ENCODE assay signal across 10 mouse cellular contexts in the genomic region with DNA sequence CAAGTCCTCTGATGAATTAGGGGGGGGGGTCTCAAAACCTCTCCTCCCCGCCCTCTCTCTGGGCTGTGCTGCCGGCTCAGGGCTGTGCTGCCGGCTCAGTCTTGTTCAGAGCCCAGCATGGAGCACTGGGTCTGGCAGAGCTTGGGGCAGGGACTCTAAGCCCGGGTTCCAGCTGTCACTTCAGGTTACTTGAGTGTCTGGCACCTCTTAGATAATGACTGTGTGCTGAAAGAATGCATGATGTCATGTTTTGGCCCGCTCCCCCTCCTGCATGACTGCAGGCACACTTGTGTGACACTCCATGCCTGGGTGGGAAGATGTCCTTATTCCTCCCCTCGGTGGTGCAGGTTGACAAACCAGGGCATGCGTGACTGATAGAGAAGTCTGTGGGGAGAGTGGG. TPM values are rescaled to one million over a fixed set of nuclear protein-coding genes. Genes with fewer than 3 reads are reported as not detected.
DNase-seq lines count a peak whose midpoint lies in the region; ATAC-seq lines count a peak whose summit lies in the region.
"Had no signal": no experiment of that assay in that cellular context is flagged by ENCODE, and none has a peak within 500 bp of the region (broad histone marks: within the 10 kb centered on the region; RNA-seq: fewer than 3 reads in every experiment).

No protein-coding gene starts in this region.

- H3K9me3 ChIP-seq in forebrain, embryonic 13.5 days (replicated peaks) = no peaks in the 10 kb centered on the region
- no peaks in the 10 kb centered on the region for H3K9me3 ChIP-seq in forebrain, embryonic 11.5 days (ENCODE audit: control insufficient read depth, low read length)
- no peaks in the 10 kb centered on the region for H3K9me3 ChIP-seq in midbrain, embryonic 14.5 days (ENCODE audit: control insufficient read depth, low read length)
- H3K9me3 ChIP-seq: liver, embryonic 13.5 days had no signal

- H3K36me3 ChIP-seq in forebrain, embryonic 13.5 days (ENCODE audit: poor library complexity, severe bottlenecking) = peaks cover 40% of the 10 kb centered on the region
- no peaks in the 10 kb centered on the region for H3K36me3 ChIP-seq in forebrain, embryonic 11.5 days (ENCODE audit: control insufficient read depth, insufficient read depth, low read length)
- H3K36me3 ChIP-seq in midbrain, embryonic 14.5 days (ENCODE audit: control insufficient read depth, insufficient read depth, low read length) = peaks cover 37% of the 10 kb centered on the region
- H3K36me3 ChIP-seq: liver, embryonic 13.5 days had no signal

- 33% methylated on average over 7 of the region's 7 CpGs for WGBS in forebrain, embryonic 13.5 days
- WGBS in forebrain, embryonic 11.5 days = 52% methylated on average over 7 of the region's 7 CpGs
- WGBS in midbrain, embryonic 14.5 days = 18% methylated on average over 7 of the region's 7 CpGs

- peak overlapping the region; percentile 85 for H3K4me2 ChIP-seq in forebrain, embryonic 13.5 days
- no peak overlapping the region for H3K4me2 ChIP-seq in forebrain, embryonic 11.5 days (ENCODE audit: low read depth, low read length, severe bottlenecking)
- H3K4me2 ChIP-seq in midbrain, embryonic 14.5 days (ENCODE audit: low read length) = peak overlapping the region; percentile 89
- H3K4me2 ChIP-seq: liver, embryonic 13.5 days had no signal

- peak overlapping the region; percentile 80 for H3K4me3 ChIP-seq in forebrain, embryonic 13.5 days
- no peak overlapping the region for H3K4me3 ChIP-seq in forebrain, embryonic 11.5 days (ENCODE audit: low read depth, low read length)
- H3K4me3 ChIP-seq in midbrain, embryonic 14.5 days (replicated peaks; ENCODE audit: low read depth, low read length) = peak overlapping the region; percentile 15; the same call in 1 of the 2 replicates
- H3K4me3 ChIP-seq: liver, embryonic 13.5 days had no signal

- no peak for DNase-seq in forebrain, embryonic 11.5 days (ENCODE audit: low spot score)
- DNase-seq in cerebellum, adult 9-11 months = peak; percentile 52
- peak; percentile 60 for DNase-seq in heart, postnatal 4 days
- peak; percentile 61 for DNase-seq in midbrain, embryonic 14.5 days
- no peak for DNase-seq in ovary, postnatal 36 days (ENCODE audit: low spot score)
- DNase-seq in urinary bladder, adult 2 months (ENCODE audit: low spot score) = no peak
- DNase-seq: liver, embryonic 13.5 days; thymus, adult 2 months had no signal

- peak; percentile 69 for ATAC-seq in forebrain, embryonic 13.5 days
- no peak; the same call in 1 of the 2 replicates for ATAC-seq in forebrain, embryonic 11.5 days (replicated peaks; ENCODE audit: low FRiP score)
- ATAC-seq in midbrain, embryonic 14.5 days (ENCODE audit: low FRiP score, low TSS enrichment) = no peak
- no peak for ATAC-seq in monocyte, adult 5-6 weeks (replicated peaks; ENCODE audit: insufficient number of reproducible peaks, low FRiP score, low TSS enrichment, poor library complexity, severe bottlenecking)

- H3K27me3 ChIP-seq in forebrain, embryonic 13.5 days = peaks cover 14% of the 10 kb centered on the region; the same call in 1 of the 2 replicates
- H3K27me3 ChIP-seq in forebrain, embryonic 11.5 days (ENCODE audit: control insufficient read depth, insufficient read depth, low read length) = peaks cover 11% of the 10 kb centered on the region
- 0 out of 2 replicates have a peak, but pooled peaks cover 4% of the 10 kb centered on the region for H3K27me3 ChIP-seq in midbrain, embryonic 14.5 days (ENCODE audit: control insufficient read depth, insufficient read depth, low read length)

- H3K9ac ChIP-seq in forebrain, embryonic 13.5 days = peak overlapping the region; percentile 47
- H3K9ac ChIP-seq in forebrain, embryonic 11.5 days (ENCODE audit: low read length) = no peak overlapping the region; the same call in 1 of the 2 replicates
- H3K9ac ChIP-seq in midbrain, embryonic 14.5 days (replicated peaks; ENCODE audit: low read length) = peak overlapping the region; percentile 34
- H3K9ac ChIP-seq: liver, embryonic 13.5 days had no signal

- peak overlapping the region; percentile 61 for H3K27ac ChIP-seq in forebrain, embryonic 13.5 days
- H3K27ac ChIP-seq in forebrain, embryonic 11.5 days (ENCODE audit: low read depth, low read length) = no peak overlapping the region
- no peak overlapping the region for H3K27ac ChIP-seq in midbrain, embryonic 14.5 days (replicated peaks; ENCODE audit: low read depth, low read length)
- H3K27ac ChIP-seq: liver, embryonic 13.5 days had no signal

- H3K4me1 ChIP-seq in forebrain, embryonic 13.5 days = peaks cover 67% of the 10 kb centered on the region
- H3K4me1 ChIP-seq in forebrain, embryonic 11.5 days (replicated peaks; ENCODE audit: control insufficient read depth, insufficient read depth, low read length) = peaks cover 6% of the 10 kb centered on the region; the same call in 1 of the 2 replicates
- H3K4me1 ChIP-seq in midbrain, embryonic 14.5 days (ENCODE audit: control insufficient read depth, insufficient read depth, low read length) = peaks cover 29% of the 10 kb centered on the region

RNA-seq across cellular contexts. Expression of a gene that starts 3.4 kb away (rescaled TPM):
- 18.5 and 19.8 TPM in 2 replicates for polyA plus RNA-seq in forebrain, embryonic 13.5 days (2015; fragmentation: Nextera tagmentation; extraction: Ambion mirVana)
- polyA plus RNA-seq in forebrain, embryonic 11.5 days (2014; fragmentation: Nextera tagmentation; extraction: Ambion mirVana) = 9.3 and 11.8 TPM in 2 replicates
- total RNA-seq in heart, postnatal 4 days (2021) = 1 to 10 TPM in 1 of 2 experiments, under 1 TPM in 1; 0.93 to 1.2 TPM
- 24.2 and 31.4 TPM in 2 replicates for polyA plus RNA-seq in midbrain, embryonic 14.5 days (2014; fragmentation: Nextera tagmentation; extraction: Ambion mirVana)
- 0.13 and 0.22 TPM in 2 replicates for polyA plus RNA-seq in urinary bladder, adult 2 months (2012; rRNA removed)
- not detected in 3 replicates for total RNA-seq in monocyte, adult 5-6 weeks (2017)
- polyA plus RNA-seq: liver, embryonic 13.5 days had no signal

Comparison
In these comparisons a context has a peak if more than half of its experiments do, and no peak if none do; other contexts are left out.
1. DNase-seq: peak in cerebellum, adult 9-11 months (single experiment), heart, postnatal 4 days (single experiment) and midbrain, embryonic 14.5 days (single experiment); none in forebrain, embryonic 11.5 days (single experiment), ovary, postnatal 36 days (single experiment) and urinary bladder, adult 2 months (single experiment).